Mouse (Mus musculus) brown adipose tissue, adult 24 weeks (tissue): Measurements from ENCODE around the gene Fbxo10. TPM values are rescaled to one million over a fixed set of nuclear protein-coding genes. Genes with fewer than 3 reads are reported as not detected.
"Not testable (repeated sequence)": the region's sequence is repeated elsewhere in the genome, so short reads cannot be mapped to it uniquely, and the experiment has no call there.

Experiments used
- H3K27ac ChIP-seq: fragments of 200-500 bp; replicated peaks from 2 replicates; pipeline ENCODE4 v1.5.1; 2012; ENCODE audit warnings: low read depth, mild to moderate bottlenecking, low read length
- H3K4me1 ChIP-seq: fragments of 200-500 bp; 2 replicates; pipeline ENCODE4 v1.6.1; 2012; ENCODE audit warnings: low read length, mixed read lengths; ENCODE audit not compliant: control insufficient read depth, insufficient read depth, insufficient read length
- H3K4me3 ChIP-seq: fragments of 200-500 bp; 2 replicates; pipeline ENCODE4 v1.5.1; 2012; ENCODE audit warnings: low read depth, mild to moderate bottlenecking, low read length, moderate library complexity; ENCODE audit not compliant: insufficient read depth
- polyA plus RNA-seq: library from polyadenylated mRNA; stranded (reverse); fragments of >200 nt; gene quantifications from 2 replicates; pipeline ENCODE4 v1.2.4, GENCODE M21; 2012; ENCODE audit not compliant: missing spikeins, insufficient read depth, insufficient read length

Fbxo10 gene
- polyA plus RNA-seq, 1 experiment = 1.1 TPM

GRCm38 (mm10) chr4:44994776-44995175, 89.6 kb downstream of the Fbxo10 start:
- 0 out of 2 replicates have a peak, but pooled peaks cover 8% of the 10 kb centered on the region for H3K4me1 ChIP-seq
- H3K4me3 ChIP-seq = no peak overlapping the region
- H3K27ac ChIP-seq = no peak overlapping the region

GRCm38 (mm10) chr4:44993847-44994246, 90.6 kb downstream of the Fbxo10 start:
- Histone ChIP-seq H3K27ac (no peak overlapping the region), H3K4me1 (0 out of 2 replicates have a peak, but pooled peaks cover 4% of the 10 kb centered on the region), H3K4me3 (no peak overlapping the region)

- not testable (repeated sequence) for H3K4me3 ChIP-seq, H3K27ac ChIP-seq, H3K4me1 ChIP-seq
Observed at GRCm38 (mm10) chr4:44993179-44993578, 91.2 kb downstream of the Fbxo10 start.

GRCm38 (mm10) chr4:44992330-44992729, 92.1 kb downstream of the Fbxo10 start:
- not testable (repeated sequence) for H3K27ac ChIP-seq, H3K4me1 ChIP-seq, H3K4me3 ChIP-seq

- no peak overlapping the region for H3K4me3 ChIP-seq
- H3K4me1 ChIP-seq = no peaks in the 10 kb centered on the region
Observed at GRCm38 (mm10) chr4:44990560-44990959, 93.8 kb downstream of the Fbxo10 start.

More at GRCm38 (mm10) chr4:44990560-44990959, 93.8 kb downstream of the Fbxo10 start:
- no peak overlapping the region for H3K27ac ChIP-seq

Other genes starting within 250 kb of the Fbxo10 start
- gene Grhpr, start 103.2 kb downstream of the Fbxo10 start, polyA plus RNA-seq = 50.3 and 55.8 TPM in 2 replicates
- 4.0 and 5.0 TPM in 2 replicates for gene Zbtb5, start 72.2 kb downstream of the Fbxo10 start, polyA plus RNA-seq
- 8.6 and 10.1 TPM in 2 replicates for gene Polr1e, start 66.0 kb downstream of the Fbxo10 start, polyA plus RNA-seq
- 316 and 377 TPM in 2 replicates for gene Tomm5, start 23.5 kb upstream of the Fbxo10 start, polyA plus RNA-seq
- gene Frmpd1, start 100.3 kb upstream of the Fbxo10 start, polyA plus RNA-seq = not detected in 2 replicates
- gene Trmt10b, start 212.5 kb upstream of the Fbxo10 start, polyA plus RNA-seq = 9.8 and 11.5 TPM in 2 replicates